Mouse (Mus musculus): ENCODE data around the gene Maml1. TPM values are rescaled to one million over a fixed set of nuclear protein-coding genes. Genes with fewer than 3 reads are reported as not detected.
"Not testable (repeated sequence)": the region's sequence is repeated elsewhere in the genome, so short reads cannot be mapped to it uniquely, and the experiment has no call there.

Maml1 gene
- polyA plus RNA-seq, 1 experiment, result 10.9 TPM

DNA sequence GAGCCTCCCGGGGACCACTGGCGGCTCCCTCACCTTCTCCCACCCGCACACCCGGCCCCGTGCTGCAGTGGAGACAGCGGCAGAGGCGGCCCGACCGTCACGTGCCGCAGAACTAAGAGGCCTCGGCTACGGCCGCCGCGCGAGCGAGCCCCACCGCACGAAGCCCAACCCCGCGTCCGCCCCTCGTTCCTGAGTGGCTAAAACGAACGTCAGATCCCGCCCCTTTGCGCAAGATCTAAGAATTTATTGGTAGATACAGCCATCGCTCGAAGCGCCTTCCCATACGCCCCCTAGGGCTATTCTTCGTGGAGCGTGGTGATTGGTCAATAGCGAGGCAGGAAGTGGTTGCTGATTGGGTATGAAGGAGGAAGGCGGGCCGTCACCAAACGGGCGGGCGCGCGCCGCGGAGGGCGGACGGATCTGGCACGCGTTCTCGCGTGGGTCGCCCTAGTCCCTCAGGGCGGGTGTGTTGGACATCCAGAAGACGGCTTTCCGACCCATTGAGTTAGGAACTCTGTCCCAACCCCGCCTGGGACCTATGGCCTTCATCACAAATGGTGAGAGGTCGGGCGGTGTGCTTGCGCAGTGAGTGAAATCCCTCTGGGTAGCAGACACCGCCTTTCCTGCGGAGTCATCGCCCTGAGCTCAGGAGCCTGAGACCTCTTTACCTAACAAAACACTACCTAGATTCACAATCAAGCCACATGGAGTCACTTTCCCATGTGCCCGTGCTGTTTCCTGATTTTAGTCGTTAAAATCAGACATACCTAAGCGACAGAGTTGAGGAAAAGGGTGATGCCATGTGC is 33.6 kb upstream of the Maml1 start, which contains the start of gene Canx:
Gene Canx (minus strand): TSS at position 178 of the 806 bp plus-strand sequence.
- Histone ChIP-seq H3K4me3 (ENCODE audit: insufficient read depth, low read depth, low read length) (peak within 1 kb of the TSS; percentile 85), H3K27me3 (replicated peaks; ENCODE audit: control insufficient read depth, insufficient read depth, low read length) (no peaks in the 10 kb centered on the region), H3K27ac (ENCODE audit: insufficient read depth, low read depth, low read length) (peak within 1 kb of the TSS; percentile 78)

GRCm38 (mm10) chr11:50324751-50325471 is 32.8 kb upstream of the Maml1 start:
- Histone ChIP-seq H3K4me3 (ENCODE audit: insufficient read depth, low read depth, low read length) (peak overlapping the region; percentile 85), H3K36me3 (ENCODE audit: control insufficient read depth, insufficient read depth, low read length) (no peaks in the 10 kb centered on the region), H3K27ac (ENCODE audit: insufficient read depth, low read depth, low read length) (peak overlapping the region; percentile 78), H3K4me1 (ENCODE audit: control insufficient read depth, insufficient read depth, low read length) (peaks cover 6% of the 10 kb centered on the region; the same call in 1 of the 2 replicates), H3K27me3 (replicated peaks; ENCODE audit: control insufficient read depth, insufficient read depth, low read length) (no peaks in the 10 kb centered on the region)
- 1% methylated on average over 34 of the region's 34 CpGs for WGBS
- no peak for DNase-seq
- no peak for TF ChIP-seq CTCF (conservative IDR thresholded peaks at IDR 0.05; ENCODE audit: insufficient read depth, insufficient read length, low read depth, low read length)
- TF ChIP-seq POLR2A (IDR thresholded peaks at IDR 0.05; ENCODE audit: low read depth, low read length), result no peak

More for the DNA sequence above, 33.6 kb upstream of the Maml1 start, which contains the start of gene Canx:
- Histone ChIP-seq H3K36me3 (ENCODE audit: control insufficient read depth, insufficient read depth, low read length) (no peaks in the 10 kb centered on the region), H3K4me1 (ENCODE audit: control insufficient read depth, insufficient read depth, low read length) (peaks cover 6% of the 10 kb centered on the region; the same call in 1 of the 2 replicates)
- TF ChIP-seq POLR2A (IDR thresholded peaks at IDR 0.05; ENCODE audit: low read depth, low read length) (peak; percentile 88), CTCF (conservative IDR thresholded peaks at IDR 0.05; ENCODE audit: insufficient read depth, insufficient read length, low read depth, low read length) (no peak)
- under 1% methylated on average over 64 of the region's 64 CpGs for WGBS
- peak; percentile 100 for DNase-seq

- H3K27me3 ChIP-seq (replicated peaks; ENCODE audit: control insufficient read depth, insufficient read depth, low read length), result no peaks in the 10 kb centered on the region
- no peak for TF ChIP-seq POLR2A (IDR thresholded peaks at IDR 0.05; ENCODE audit: low read depth, low read length)
- no peak for TF ChIP-seq CTCF (conservative IDR thresholded peaks at IDR 0.05; ENCODE audit: insufficient read depth, insufficient read length, low read depth, low read length)
- no peak overlapping the region for H3K27ac ChIP-seq (ENCODE audit: insufficient read depth, low read depth, low read length)
- peaks cover 6% of the 10 kb centered on the region; the same call in 1 of the 2 replicates for H3K4me1 ChIP-seq (ENCODE audit: control insufficient read depth, insufficient read depth, low read length)
- 7% methylated on average over 1 of the region's 1 CpGs for WGBS
- no peaks in the 10 kb centered on the region for H3K36me3 ChIP-seq (ENCODE audit: control insufficient read depth, insufficient read depth, low read length)
- DNase-seq, result no peak
- no peak overlapping the region; the same call in 1 of the 2 replicates for H3K4me3 ChIP-seq (ENCODE audit: insufficient read depth, low read depth, low read length)
These were observed 31.7 kb upstream of the Maml1 start for GRCm38 (mm10) chr11:50323843-50324242.

GRCm38 (mm10) chr11:50322345-50322744 is 30.2 kb upstream of the Maml1 start:
- DNase-seq, result no peak
- H3K4me1 ChIP-seq (ENCODE audit: control insufficient read depth, insufficient read depth, low read length), result peaks cover 6% of the 10 kb centered on the region; the same call in 1 of the 2 replicates

DNA sequence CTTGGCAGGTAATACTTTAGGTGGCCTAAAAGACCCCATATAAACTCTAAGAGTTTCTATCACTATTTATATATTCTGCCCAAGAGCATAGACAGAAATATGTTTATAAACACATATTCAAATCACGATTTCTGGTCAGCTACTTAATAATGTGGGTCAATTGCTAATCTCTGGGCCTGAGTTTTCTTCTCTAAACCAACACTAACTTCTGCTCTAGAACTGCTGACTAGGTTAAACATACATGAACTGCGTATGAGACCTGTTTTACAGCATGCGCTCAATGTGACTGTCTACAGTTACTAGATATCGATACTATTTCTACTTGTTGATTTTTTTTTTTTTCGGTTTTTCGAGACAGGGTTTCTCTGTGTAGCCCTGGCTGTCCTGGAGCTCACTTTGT is 29.1 kb upstream of the Maml1 start:
- no peak overlapping the region for H3K4me3 ChIP-seq (ENCODE audit: insufficient read depth, low read depth, low read length)

More at GRCm38 (mm10) chr11:50322345-50322744, 30.2 kb upstream of the Maml1 start:
- Histone ChIP-seq H3K36me3 (ENCODE audit: control insufficient read depth, insufficient read depth, low read length) (no peaks in the 10 kb centered on the region), H3K27ac (ENCODE audit: insufficient read depth, low read depth, low read length) (no peak overlapping the region), H3K27me3 (replicated peaks; ENCODE audit: control insufficient read depth, insufficient read depth, low read length) (no peaks in the 10 kb centered on the region), H3K4me3 (ENCODE audit: insufficient read depth, low read depth, low read length) (no peak overlapping the region)
- no peak for TF ChIP-seq POLR2A (IDR thresholded peaks at IDR 0.05; ENCODE audit: low read depth, low read length)
- no peak for TF ChIP-seq CTCF (conservative IDR thresholded peaks at IDR 0.05; ENCODE audit: insufficient read depth, insufficient read length, low read depth, low read length)

GRCm38 (mm10) chr11:50319343-50319742 is 27.2 kb upstream of the Maml1 start:
- WGBS, result 75% methylated on average over 4 of the region's 4 CpGs
- H3K27me3 ChIP-seq (replicated peaks; ENCODE audit: control insufficient read depth, insufficient read depth, low read length); H3K4me3 ChIP-seq (ENCODE audit: insufficient read depth, low read depth, low read length); DNase-seq; H3K27ac ChIP-seq (ENCODE audit: insufficient read depth, low read depth, low read length); H3K36me3 ChIP-seq (ENCODE audit: control insufficient read depth, insufficient read depth, low read length); H3K4me1 ChIP-seq (ENCODE audit: control insufficient read depth, insufficient read depth, low read length): not testable (repeated sequence)

More for the DNA sequence above, 29.1 kb upstream of the Maml1 start:
- H3K27me3 ChIP-seq (replicated peaks; ENCODE audit: control insufficient read depth, insufficient read depth, low read length), result no peaks in the 10 kb centered on the region
- H3K36me3 ChIP-seq (ENCODE audit: control insufficient read depth, insufficient read depth, low read length), result no peaks in the 10 kb centered on the region
- WGBS, result 83% methylated on average over 6 of the region's 6 CpGs
- no peak overlapping the region for H3K27ac ChIP-seq (ENCODE audit: insufficient read depth, low read depth, low read length)
- no peak for DNase-seq
- peaks cover 6% of the 10 kb centered on the region; the same call in 1 of the 2 replicates for H3K4me1 ChIP-seq (ENCODE audit: control insufficient read depth, insufficient read depth, low read length)
- TF ChIP-seq POLR2A (IDR thresholded peaks at IDR 0.05; ENCODE audit: low read depth, low read length), result no peak
- TF ChIP-seq CTCF (conservative IDR thresholded peaks at IDR 0.05; ENCODE audit: insufficient read depth, insufficient read length, low read depth, low read length), result no peak

- Histone ChIP-seq H3K4me1 (ENCODE audit: control insufficient read depth, insufficient read depth, low read length) (no peaks in the 10 kb centered on the region), H3K27ac (ENCODE audit: insufficient read depth, low read depth, low read length) (no peak overlapping the region), H3K36me3 (ENCODE audit: control insufficient read depth, insufficient read depth, low read length) (peaks cover 4% of the 10 kb centered on the region), H3K27me3 (replicated peaks; ENCODE audit: control insufficient read depth, insufficient read depth, low read length) (no peaks in the 10 kb centered on the region), H3K4me3 (ENCODE audit: insufficient read depth, low read depth, low read length) (no peak overlapping the region)
- TF ChIP-seq CTCF (conservative IDR thresholded peaks at IDR 0.05; ENCODE audit: insufficient read depth, insufficient read length, low read depth, low read length) (no peak), POLR2A (IDR thresholded peaks at IDR 0.05; ENCODE audit: low read depth, low read length) (no peak)
- 70% methylated on average over 2 of the region's 2 CpGs for WGBS
- no peak for DNase-seq
These were observed 20.7 kb upstream of the Maml1 start for GRCm38 (mm10) chr11:50312803-50313202.
